Mouse (Mus musculus): ENCODE results near the gene Gpr34. TPM values are rescaled to one million over a fixed set of nuclear protein-coding genes. Genes with fewer than 3 reads are reported as not detected.
A peak's percentile ranks its signal among the peaks of the same experiment; 100 is the strongest.

The Gpr34 gene
- total RNA-seq, 1 experiment from 2014 or later = 3.4 TPM

DNA sequence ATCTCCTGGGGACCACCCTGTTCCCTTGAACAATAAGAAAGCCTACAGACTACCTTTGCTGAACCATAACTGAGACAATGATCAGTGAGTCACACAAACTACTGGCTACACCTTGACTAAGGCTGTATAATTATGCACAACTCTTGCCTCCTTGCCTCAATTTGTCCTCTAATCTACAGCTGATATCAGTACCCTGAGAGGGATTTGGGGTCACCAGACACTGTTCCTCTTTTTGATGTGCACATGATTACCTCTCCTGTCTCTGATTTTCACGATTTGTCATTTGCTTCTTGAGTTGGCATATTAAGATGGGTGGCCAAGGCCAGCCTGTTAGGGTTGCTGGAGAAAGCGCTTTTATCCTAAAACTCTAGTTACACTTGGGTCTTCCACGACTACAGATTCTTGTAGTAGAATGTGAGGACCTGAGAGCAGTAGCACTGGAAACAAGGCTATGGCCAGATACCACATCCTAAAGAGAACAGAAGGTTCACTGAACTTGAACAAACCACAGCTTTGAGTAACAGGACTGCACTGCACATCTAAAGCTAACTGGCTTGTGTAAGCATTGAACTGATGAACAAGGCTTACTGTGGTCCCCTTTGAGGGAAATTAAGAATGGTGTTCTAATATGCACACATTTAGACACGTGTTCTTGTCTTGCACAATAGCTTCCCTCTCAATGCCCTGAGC is 27.5 kb downstream of the Gpr34 start:
- ATAC-seq (ENCODE audit: extremely low read depth, insufficient number of reproducible peaks, low FRiP score, poor library complexity, severe bottlenecking) = peak; percentile 56

DNA sequence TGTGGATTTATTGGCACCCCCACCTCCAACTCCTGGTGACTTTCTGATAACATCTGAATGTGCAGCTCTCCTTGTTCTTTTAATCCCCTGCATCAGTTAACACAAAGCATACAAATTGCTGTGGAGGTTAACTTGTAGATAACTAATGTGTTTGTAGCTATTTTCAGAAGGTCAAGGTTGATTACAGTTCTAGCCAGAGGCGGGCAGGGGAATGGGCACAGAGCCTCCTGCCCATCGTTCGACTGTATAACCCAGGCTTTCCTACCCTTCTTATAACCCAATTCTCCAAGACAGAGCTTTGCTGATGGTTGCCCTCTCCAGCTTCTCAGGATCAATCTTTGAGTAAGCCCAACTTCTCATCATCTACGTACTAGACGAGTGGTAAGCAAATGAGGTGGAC is 29.2 kb downstream of the Gpr34 start, which contains the start of gene Gpr82:
TSS of gene Gpr82 (plus strand) at position 301 of the 400 bp plus-strand sequence.
- no peak for ATAC-seq (ENCODE audit: extremely low read depth, insufficient number of reproducible peaks, low FRiP score, poor library complexity, severe bottlenecking)

- ATAC-seq (ENCODE audit: extremely low read depth, insufficient number of reproducible peaks, low FRiP score, poor library complexity, severe bottlenecking) = no peak
Measured at GRCm38 (mm10) chrX:13668867-13669266, 37.0 kb downstream of the Gpr34 start.

GRCm38 (mm10) chrX:13670342-13670741 is 38.5 kb downstream of the Gpr34 start:
- ATAC-seq (ENCODE audit: extremely low read depth, insufficient number of reproducible peaks, low FRiP score, poor library complexity, severe bottlenecking) = peak; percentile 96

- no peak for ATAC-seq (ENCODE audit: extremely low read depth, insufficient number of reproducible peaks, low FRiP score, poor library complexity, severe bottlenecking)
Measured at GRCm38 (mm10) chrX:13673001-13673400, 41.1 kb downstream of the Gpr34 start.

GRCm38 (mm10) chrX:13681748-13682147 is 49.9 kb downstream of the Gpr34 start:
- ATAC-seq (ENCODE audit: extremely low read depth, insufficient number of reproducible peaks, low FRiP score, poor library complexity, severe bottlenecking) = no peak

DNA sequence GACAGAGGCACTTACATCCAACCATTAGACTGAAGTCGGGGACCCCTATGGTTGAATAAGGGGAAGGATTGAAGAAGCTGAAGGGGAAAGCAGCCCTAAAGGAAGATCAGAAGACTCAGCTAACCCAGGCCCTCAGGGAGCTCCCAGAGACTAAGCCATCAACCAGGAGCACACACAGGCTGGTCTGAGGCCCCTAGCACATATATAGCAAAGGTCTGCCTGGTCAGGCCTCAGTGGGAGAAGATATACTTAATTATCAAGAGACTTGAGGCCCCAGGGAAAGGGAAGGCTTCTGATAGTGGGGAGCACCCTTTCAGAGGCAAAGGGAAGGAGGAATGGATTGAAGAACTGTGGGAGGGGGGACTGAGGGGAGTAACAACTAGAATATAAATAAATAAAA is 54.7 kb downstream of the Gpr34 start:
- ATAC-seq (ENCODE audit: extremely low read depth, insufficient number of reproducible peaks, low FRiP score, poor library complexity, severe bottlenecking) = no peak

GRCm38 (mm10) chrX:13688356-13688755 is 56.5 kb downstream of the Gpr34 start:
- no peak for ATAC-seq (ENCODE audit: extremely low read depth, insufficient number of reproducible peaks, low FRiP score, poor library complexity, severe bottlenecking)

Other genes with a start within 250 kb of the Gpr34 start
- 0.35 TPM in 1 of 2 replicates, not detected in the other for gene Nyx, start 166.0 kb upstream of the Gpr34 start, total RNA-seq (2017)
- 0.37 and 1.0 TPM in 2 replicates for gene Gpr82, start 29.3 kb downstream of the Gpr34 start, total RNA-seq (2017)
- gene Cask, start 219.3 kb downstream of the Gpr34 start, total RNA-seq (2017) = 56.7 and 56.8 TPM in 2 replicates